Mouse (Mus musculus) thymus, adult 18-20 months (tissue): ENCODE data around the gene Cyp27b1.

Source experiments
- DNase-seq, 2 experiments: peaks; one replicate each; pipeline ENCODE4 v3.0.0; 2022; ENCODE audit warnings: mixed read lengths in 2 of 2

The Cyp27b1 gene

GRCm38 (mm10) chr10:127092742-127093141, 44.7 kb downstream of the Cyp27b1 start:
- no peak for DNase-seq

- DNase-seq = no peak
Observed at GRCm38 (mm10) chr10:127094382-127094802, 46.3 kb downstream of the Cyp27b1 start.

GRCm38 (mm10) chr10:127098514-127098913, 50.5 kb downstream of the Cyp27b1 start:
- DNase-seq = no peak

GRCm38 (mm10) chr10:127099191-127099590, 51.1 kb downstream of the Cyp27b1 start:
- no peak for DNase-seq

GRCm38 (mm10) chr10:127099868-127100267, 51.8 kb downstream of the Cyp27b1 start:
- no peak for DNase-seq

- DNase-seq = no peak
Observed at GRCm38 (mm10) chr10:127100414-127100813, 52.4 kb downstream of the Cyp27b1 start.

- no peak for DNase-seq
Observed at GRCm38 (mm10) chr10:127101151-127101550, 53.1 kb downstream of the Cyp27b1 start.
